Mouse (Mus musculus) ES-E14 (cell line): ENCODE data around the gene Ppara.

ENCODE experiments used
- CHD2 ChIP-seq: IDR thresholded peaks from 2 replicates; pipeline ENCODE4 v1.6.1; 2014; ENCODE audit warnings: mild to moderate bottlenecking, low read depth, low read length, inconsistent platforms
- HCFC1 ChIP-seq: IDR thresholded peaks from 2 replicates; pipeline ENCODE4 v1.6.1; 2012; ENCODE audit warnings: low read length, inconsistent platforms, borderline replicate concordance; ENCODE audit not compliant: insufficient read depth
- MAFK ChIP-seq: IDR thresholded peaks from 2 replicates; pipeline ENCODE4 v1.6.1; 2014; ENCODE audit warnings: mild to moderate bottlenecking, low read depth, low read length, inconsistent platforms; ENCODE audit not compliant: insufficient read depth
- ZC3H11A ChIP-seq: IDR thresholded peaks from 2 replicates; pipeline ENCODE4 v1.6.1; 2012; ENCODE audit warnings: low read depth, mild to moderate bottlenecking, inconsistent platforms, low read length, borderline replicate concordance
- ZNF384 ChIP-seq: IDR thresholded peaks from 2 replicates; pipeline ENCODE4 v1.6.1; 2012; ENCODE audit warnings: low read depth, low read length, inconsistent platforms

DNA sequence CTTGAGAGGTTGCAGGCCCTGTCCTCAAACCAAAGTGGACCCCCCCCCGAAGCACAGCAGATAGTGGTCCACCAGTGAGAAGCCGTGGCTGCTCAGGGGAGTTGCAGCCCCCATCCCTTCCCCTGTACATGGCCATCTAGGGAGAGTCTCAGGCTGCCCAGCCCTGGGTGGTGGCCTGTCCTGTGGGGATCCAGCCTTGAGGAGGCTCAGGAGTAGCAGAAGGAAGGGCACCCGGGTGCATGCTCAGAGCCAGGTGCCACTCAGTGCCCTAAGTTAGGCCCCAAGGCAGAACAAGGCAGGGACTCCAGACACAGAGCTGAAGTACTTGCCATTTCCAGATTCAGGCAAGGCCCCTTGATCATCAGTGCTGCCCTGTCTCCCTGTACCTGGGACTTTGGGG lies 19.7 kb upstream of the Ppara start:
- TF ChIP-seq HCFC1 = no peak
- no peak for TF ChIP-seq ZC3H11A
- no peak for TF ChIP-seq ZNF384
- TF ChIP-seq CHD2 = no peak
- no peak for TF ChIP-seq MAFK
